Mouse (Mus musculus) ES-E14 (cell line): Measurements from ENCODE around the gene Tmcc1.

Experiments
- MAFK ChIP-seq: IDR thresholded peaks from 2 replicates; pipeline ENCODE4 v1.6.1; 2014; ENCODE audit warnings: mild to moderate bottlenecking, low read depth, low read length, inconsistent platforms; ENCODE audit not compliant: insufficient read depth
- ZC3H11A ChIP-seq: IDR thresholded peaks from 2 replicates; pipeline ENCODE4 v1.6.1; 2012; ENCODE audit warnings: low read depth, mild to moderate bottlenecking, inconsistent platforms, low read length, borderline replicate concordance
- ZNF384 ChIP-seq: IDR thresholded peaks from 2 replicates; pipeline ENCODE4 v1.6.1; 2012; ENCODE audit warnings: low read depth, low read length, inconsistent platforms

- TF ChIP-seq ZNF384, result no peak
- TF ChIP-seq ZC3H11A, result no peak
- TF ChIP-seq MAFK, result no peak
These were observed 171.3 kb downstream of the Tmcc1 start for GRCm38 (mm10) chr6:116021961-116022485.
